Mouse (Mus musculus): ENCODE measurements around the gene Olfr692. TPM values are rescaled to one million over a fixed set of nuclear protein-coding genes. Genes with fewer than 3 reads are reported as not detected.

Olfr692 gene
- total RNA-seq, 2 experiments from 2014 or later = not detected

- intact Hi-C loops (cut with DNase I) = loop anchor here (5.0 kb wide), 1 partner anchor 227 kb away; no protein-coding TSS in a partner anchor
- DNase-seq = peak; percentile 100
Measured at GRCm38 (mm10) chr7:105399935-105400624, 32.0 kb downstream of the Olfr692 start, which contains the start of gene Fam160a2. Gene Fam160a2 (minus strand): TSS chr7:105400054.

- intact Hi-C loops (cut with DNase I) = loop anchor here (5.0 kb wide), 1 partner anchor 223 kb away; no protein-coding TSS in a partner anchor
- no peak for DNase-seq
Measured at GRCm38 (mm10) chr7:105404268-105404667, 36.2 kb downstream of the Olfr692 start, which contains the start of gene Cnga4. Gene Cnga4 (plus strand): TSS chr7:105404568.

DNA sequence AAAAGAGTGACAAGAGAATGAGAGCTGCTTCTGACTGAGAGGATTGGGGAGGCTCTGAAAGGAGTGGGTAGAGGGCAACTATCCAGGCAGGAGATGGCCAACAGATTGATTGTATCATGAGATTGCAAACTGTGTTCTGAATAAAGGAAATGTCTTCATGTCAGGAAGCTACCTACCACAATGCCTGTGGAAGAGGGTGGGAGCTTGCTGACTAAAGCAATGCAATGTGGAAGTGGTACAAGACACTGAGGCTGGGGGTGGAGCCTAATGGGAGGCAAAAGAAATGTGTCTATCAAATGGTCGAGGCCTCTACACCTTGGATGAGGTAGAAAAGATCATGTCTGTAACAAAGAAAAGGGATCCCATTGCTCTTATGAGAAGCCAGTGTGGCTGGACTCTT, 38.3 kb downstream of the Olfr692 start:
- no peak for DNase-seq
- intact Hi-C loops (cut with DNase I) = no loop called here

GRCm38 (mm10) chr7:105411874-105412632, 44.0 kb downstream of the Olfr692 start:
- intact Hi-C loops (cut with DNase I) = loop anchor here (1.0 to 5.0 kb wide), 3 partner anchors 66 to 240 kb away; no protein-coding TSS in a partner anchor
- peak; percentile 79 to 87 for DNase-seq

DNA sequence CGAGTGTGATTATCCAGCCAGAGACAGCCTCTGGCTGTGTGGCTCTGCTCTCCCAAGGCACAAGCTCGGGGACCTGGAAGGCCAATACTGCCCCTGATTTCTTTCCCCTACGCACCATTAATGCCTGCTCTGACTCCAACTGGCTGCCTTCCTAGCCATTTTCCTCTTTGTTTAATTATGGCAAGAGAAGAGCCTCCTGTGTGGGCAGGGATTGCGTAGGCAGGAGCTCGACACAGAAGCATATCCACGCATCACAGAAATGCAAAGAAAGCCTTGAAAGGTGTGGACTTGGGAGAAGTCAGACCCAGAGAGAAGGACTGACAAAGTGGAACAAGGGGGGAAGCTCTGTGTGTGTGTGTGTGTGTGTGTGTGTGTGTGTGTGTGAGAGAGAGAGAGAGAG, 46.4 kb downstream of the Olfr692 start:
- intact Hi-C loops (cut with DNase I) = loop anchor here (5.0 kb wide), 1 partner anchor 242 kb away; no protein-coding TSS in a partner anchor
- no peak for DNase-seq

DNA sequence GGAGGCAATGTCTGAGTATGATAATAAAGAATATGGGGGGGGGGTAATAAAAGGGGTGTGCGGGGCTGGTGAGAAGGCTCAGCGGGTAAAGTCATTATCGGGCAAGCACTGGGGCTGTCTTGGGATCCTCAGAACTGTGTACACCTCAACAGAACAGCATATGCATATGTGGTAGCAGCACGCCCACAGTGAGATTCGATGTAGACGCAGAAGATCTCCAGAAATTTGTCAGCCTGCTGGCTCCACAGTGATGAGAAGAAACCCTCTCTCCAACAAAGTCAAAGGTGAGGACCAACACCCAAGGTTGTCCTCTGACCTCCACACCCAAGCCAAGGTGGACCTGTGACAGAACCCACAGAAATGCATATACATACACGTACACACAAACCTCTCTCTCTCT, 48.5 kb downstream of the Olfr692 start:
- DNase-seq = no peak
- intact Hi-C loops (cut with DNase I) = no loop called here

- intact Hi-C loops (cut with DNase I) = no loop called here
- DNase-seq = no peak
Measured at GRCm38 (mm10) chr7:105418106-105418505, 50.1 kb downstream of the Olfr692 start.

Other genes with a start within 250 kb of the Olfr692 start
- not detected for gene Olfr683, start 221.2 kb upstream of the Olfr692 start, total RNA-seq (2021)
- not detected for gene Olfr684, start 204.6 kb upstream of the Olfr692 start, total RNA-seq (2021)
- not detected for gene Olfr685, start 182.2 kb upstream of the Olfr692 start, total RNA-seq (2021)
- gene Olfr686, start 160.7 kb upstream of the Olfr692 start, total RNA-seq (2021) = not detected
- gene Olfr688, start 80.1 kb upstream of the Olfr692 start, total RNA-seq (2021) = not detected
- gene Olfr689, start 57.1 kb upstream of the Olfr692 start, total RNA-seq (2021) = not detected
- not detected for gene Olfr690, start 34.1 kb upstream of the Olfr692 start, total RNA-seq (2021)
- not detected for gene Olfr691, start 26.0 kb upstream of the Olfr692 start, total RNA-seq (2021)
- gene Gm5901, start 6.8 kb downstream of the Olfr692 start, total RNA-seq (2021) = not detected
- 10 to 100 TPM; 19.5 to 25.2 TPM for gene Fam160a2, start 31.8 kb downstream of the Olfr692 start, total RNA-seq (2021)
- gene Cnga4, start 36.3 kb downstream of the Olfr692 start, total RNA-seq (2021) = under 1 TPM in 1 of 2 experiments, not detected in 1; 0.10 TPM
- gene Cckbr, start 57.5 kb downstream of the Olfr692 start, total RNA-seq (2021) = not detected
- 10 to 100 TPM; 31.4 to 35.5 TPM for gene Cavin3, start 114.1 kb downstream of the Olfr692 start, total RNA-seq (2021)
- gene Smpd1, start 186.1 kb downstream of the Olfr692 start, total RNA-seq (2021) = 100 to 1,000 TPM; 128 to 133 TPM
- gene Apbb1, start 213.4 kb downstream of the Olfr692 start, total RNA-seq (2021) = 10 to 100 TPM; 80.5 to 86.5 TPM
- gene Hpx, start 231.9 kb downstream of the Olfr692 start, total RNA-seq (2021) = under 1 TPM in 1 of 2 experiments, not detected in 1; 0.48 TPM